Mouse (Mus musculus) CH12F3 (cell line): Measurements from ENCODE around the gene Gnai3.

Source experiments
- in situ Hi-C: fragments of 300-500 bp; cut with MboI; formaldehyde crosslinking; loops from 2 replicates; pipeline ENCODE4 v1.14.3; 2020; ENCODE audit warnings: low sequenced_read_pairs

The Gnai3 gene

GRCm38 (mm10) chr3:108164807-108165206, 18.9 kb upstream of the Gnai3 start:
- in situ Hi-C loops, result loop anchor here (10.0 kb wide), 1 partner anchor 220 kb away; the partner anchor contains the start of gene Psrc1

- in situ Hi-C loops, result loop anchor here (10.0 kb wide), 1 partner anchor 221 kb away; the partner anchor contains the start of gene Psrc1
Observed at GRCm38 (mm10) chr3:108164091-108164490, 18.1 kb upstream of the Gnai3 start.

- in situ Hi-C loops, result no loop called here
Observed at GRCm38 (mm10) chr3:108158383-108159037, 12.6 kb upstream of the Gnai3 start.

GRCm38 (mm10) chr3:108154656-108155055, 8.7 kb upstream of the Gnai3 start, which contains the start of gene Gpr61:
Gene Gpr61, minus strand, starts transcription at chr3:108154882.
- in situ Hi-C loops, result no loop called here

GRCm38 (mm10) chr3:108152290-108152689, 6.3 kb upstream of the Gnai3 start:
- in situ Hi-C loops, result no loop called here

- in situ Hi-C loops, result loop anchor here (10.0 kb wide), 1 partner anchor 63 kb away; the partner anchor contains the start of gene Ampd2
Observed at GRCm38 (mm10) chr3:108147386-108148235, 1.7 kb upstream of the Gnai3 start.

GRCm38 (mm10) chr3:108146671-108147070, 725 bp upstream of the Gnai3 start:
- in situ Hi-C loops, result loop anchor here (10.0 kb wide), 1 partner anchor 62 kb away; the partner anchor contains the start of gene Ampd2

GRCm38 (mm10) chr3:108140786-108141185, 5.2 kb downstream of the Gnai3 start:
- in situ Hi-C loops, result loop anchor here (10.0 kb wide), 1 partner anchor 56 kb away; the partner anchor contains the start of gene Ampd2

- in situ Hi-C loops, result no loop called here
Observed at GRCm38 (mm10) chr3:108139113-108139512, 6.8 kb downstream of the Gnai3 start.

GRCm38 (mm10) chr3:108134701-108135100, 11.2 kb downstream of the Gnai3 start:
- in situ Hi-C loops, result no loop called here

- in situ Hi-C loops, result no loop called here
Observed at GRCm38 (mm10) chr3:108132484-108132883, 13.5 kb downstream of the Gnai3 start.

- in situ Hi-C loops, result no loop called here
Observed at GRCm38 (mm10) chr3:108131821-108132220, 14.1 kb downstream of the Gnai3 start.

GRCm38 (mm10) chr3:108131216-108131615, 14.7 kb downstream of the Gnai3 start:
- in situ Hi-C loops, result no loop called here

- in situ Hi-C loops, result no loop called here
Observed at GRCm38 (mm10) chr3:108129804-108130203, 16.1 kb downstream of the Gnai3 start.

GRCm38 (mm10) chr3:108129367-108129766, 16.6 kb downstream of the Gnai3 start:
- in situ Hi-C loops, result no loop called here

- in situ Hi-C loops, result no loop called here
Observed at GRCm38 (mm10) chr3:108128520-108128919, 17.4 kb downstream of the Gnai3 start.

- in situ Hi-C loops, result no loop called here
Observed at GRCm38 (mm10) chr3:108126327-108126726, 19.6 kb downstream of the Gnai3 start.

- in situ Hi-C loops, result no loop called here
Observed at GRCm38 (mm10) chr3:108124131-108124530, 21.8 kb downstream of the Gnai3 start.

GRCm38 (mm10) chr3:108123242-108123641, 22.7 kb downstream of the Gnai3 start:
- in situ Hi-C loops, result no loop called here

- in situ Hi-C loops, result no loop called here
Observed at GRCm38 (mm10) chr3:108121101-108121500, 24.8 kb downstream of the Gnai3 start.

- in situ Hi-C loops, result no loop called here
Observed at GRCm38 (mm10) chr3:108117465-108117864, 28.5 kb downstream of the Gnai3 start.
